Mouse (Mus musculus) limb, embryonic 15.5 days (tissue): ENCODE data around the gene Fnbp1. TPM values are rescaled to one million over a fixed set of nuclear protein-coding genes. Genes with fewer than 3 reads are reported as not detected.

Experiments used
- ATAC-seq: fragments of 200-750 bp; cut with Nextera tagmentation; 2 replicates; pipeline ENCODE4 v1.8.0; 2017; ENCODE audit warnings: low read depth, moderate TSS enrichment; ENCODE audit not compliant: insufficient number of reproducible peaks, low FRiP score, low TSS enrichment
- H3K27ac ChIP-seq: fragments of 300-500 bp; sonication (generic); 2 replicates; pipeline ENCODE4 v1.5.1; 2015; ENCODE audit warnings: moderate library complexity, mild to moderate bottlenecking, inconsistent platforms
- H3K27me3 ChIP-seq: fragments of 300-500 bp; sonication (generic); 2 replicates; pipeline ENCODE4 v1.6.1; 2015; ENCODE audit warnings: inconsistent platforms
- H3K36me3 ChIP-seq: fragments of 300-500 bp; sonication (generic); 2 replicates; pipeline ENCODE4 v1.6.1; 2015; ENCODE audit warnings: inconsistent platforms
- H3K4me1 ChIP-seq: fragments of 300-500 bp; sonication (generic); 2 replicates; pipeline ENCODE4 v1.6.1; 2015; ENCODE audit warnings: inconsistent platforms
- H3K4me2 ChIP-seq: fragments of 300-500 bp; sonication (generic); 2 replicates; pipeline ENCODE4 v1.6.1; 2015; ENCODE audit warnings: mild to moderate bottlenecking, inconsistent platforms
- H3K4me3 ChIP-seq: fragments of 300-500 bp; sonication (generic); 2 replicates; pipeline ENCODE4 v1.5.1; 2015; ENCODE audit warnings: mild to moderate bottlenecking, inconsistent platforms
- H3K9ac ChIP-seq: fragments of 300-500 bp; sonication (generic); 2 replicates; pipeline ENCODE4 v1.6.1; 2015; ENCODE audit warnings: inconsistent platforms
- H3K9me3 ChIP-seq: fragments of 300-500 bp; sonication (generic); 2 replicates; pipeline ENCODE4 v1.6.1; 2016; ENCODE audit warnings: inconsistent platforms
- WGBS: fragments of 180-500 bp; shearing (Covaris S2); methylation state at CpG from one replicate; pipeline ENCODE4 v1.1.7; 2015; 5-methylcytosine and 5-hydroxymethylcytosine counted together
- polyA plus RNA-seq: library from polyadenylated mRNA; unstranded; fragments of >200 nt; fragmentation: Nextera tagmentation; extraction: Ambion mirVana; gene quantifications from 2 replicates; pipeline ENCODE4 v1.2.1, GENCODE M21; 2015

The Fnbp1 gene
- polyA plus RNA-seq, 1 experiment from 2014 or later, result 27.5 TPM

- H3K9ac ChIP-seq, result no peak overlapping the region
- peaks cover 7% of the 10 kb centered on the region; the same call in 1 of the 2 replicates for H3K4me1 ChIP-seq
- H3K27me3 ChIP-seq, result no peaks in the 10 kb centered on the region
- ATAC-seq, result no peak
- peaks cover 59% of the 10 kb centered on the region for H3K36me3 ChIP-seq
- H3K27ac ChIP-seq, result 0 out of 2 replicates have a peak overlapping the region, but pooled peaks have one; percentile 7
- 68% methylated on average over 2 of the region's 2 CpGs for WGBS
- H3K4me3 ChIP-seq, result no peak overlapping the region
- H3K9me3 ChIP-seq, result no peaks in the 10 kb centered on the region
- no peak overlapping the region for H3K4me2 ChIP-seq
Measured at GRCm38 (mm10) chr2:31005453-31005852, 136.4 kb downstream of the Fnbp1 start.

DNA sequence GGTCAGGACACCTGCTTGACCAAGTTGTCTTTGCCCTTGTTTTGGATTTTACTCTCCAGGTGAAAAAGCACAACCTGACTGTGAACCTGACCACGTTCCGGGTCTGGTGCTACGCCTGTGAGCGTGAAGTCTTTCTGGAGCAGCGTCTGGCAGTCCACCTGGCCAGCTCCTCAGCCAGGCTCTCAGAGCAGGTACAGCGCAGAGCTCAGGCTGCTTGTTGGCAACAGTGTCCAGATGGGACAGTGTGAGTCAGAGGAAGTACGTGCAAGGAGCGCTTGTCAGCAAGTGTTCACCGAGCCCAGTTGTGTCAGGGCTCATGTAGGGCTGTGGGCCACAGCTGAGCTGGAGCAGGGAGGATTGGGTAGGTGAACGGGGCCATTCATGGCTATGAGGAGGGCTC lies 139.0 kb downstream of the Fnbp1 start:
- no peak overlapping the region for H3K4me3 ChIP-seq
- no peak overlapping the region for H3K27ac ChIP-seq
- no peaks in the 10 kb centered on the region for H3K9me3 ChIP-seq
- H3K4me2 ChIP-seq, result no peak overlapping the region
- peaks cover 55% of the 10 kb centered on the region for H3K36me3 ChIP-seq
- H3K4me1 ChIP-seq, result peaks cover 7% of the 10 kb centered on the region; the same call in 1 of the 2 replicates
- no peak overlapping the region for H3K9ac ChIP-seq
- H3K27me3 ChIP-seq, result no peaks in the 10 kb centered on the region
- WGBS, result 91% methylated on average over 10 of the region's 10 CpGs
- no peak for ATAC-seq

- 49% methylated on average over 8 of the region's 8 CpGs for WGBS
Measured at GRCm38 (mm10) chr2:30998443-30999260, 143.2 kb downstream of the Fnbp1 start.

GRCm38 (mm10) chr2:30995432-30995996 lies 146.3 kb downstream of the Fnbp1 start:
- H3K27me3 ChIP-seq, result no peaks in the 10 kb centered on the region
- 81% methylated on average over 11 of the region's 11 CpGs for WGBS
- no peak overlapping the region for H3K9ac ChIP-seq
- H3K4me1 ChIP-seq, result 0 out of 2 replicates have a peak, but pooled peaks cover 2% of the 10 kb centered on the region
- H3K36me3 ChIP-seq, result peaks cover 8% of the 10 kb centered on the region
- H3K9me3 ChIP-seq, result no peaks in the 10 kb centered on the region
- no peak for ATAC-seq
- no peak overlapping the region for H3K4me3 ChIP-seq
- H3K27ac ChIP-seq, result no peak overlapping the region
- H3K4me2 ChIP-seq, result no peak overlapping the region

More at GRCm38 (mm10) chr2:30998443-30999260, 143.2 kb downstream of the Fnbp1 start:
- no peak overlapping the region for H3K9ac ChIP-seq
- H3K36me3 ChIP-seq, result peaks cover 26% of the 10 kb centered on the region
- H3K4me1 ChIP-seq, result 0 out of 2 replicates have a peak, but pooled peaks cover 2% of the 10 kb centered on the region
- H3K27me3 ChIP-seq, result no peaks in the 10 kb centered on the region
- ATAC-seq, result no peak
- H3K9me3 ChIP-seq, result no peaks in the 10 kb centered on the region
- no peak overlapping the region for H3K4me2 ChIP-seq
- H3K4me3 ChIP-seq, result no peak overlapping the region
- no peak overlapping the region for H3K27ac ChIP-seq

DNA sequence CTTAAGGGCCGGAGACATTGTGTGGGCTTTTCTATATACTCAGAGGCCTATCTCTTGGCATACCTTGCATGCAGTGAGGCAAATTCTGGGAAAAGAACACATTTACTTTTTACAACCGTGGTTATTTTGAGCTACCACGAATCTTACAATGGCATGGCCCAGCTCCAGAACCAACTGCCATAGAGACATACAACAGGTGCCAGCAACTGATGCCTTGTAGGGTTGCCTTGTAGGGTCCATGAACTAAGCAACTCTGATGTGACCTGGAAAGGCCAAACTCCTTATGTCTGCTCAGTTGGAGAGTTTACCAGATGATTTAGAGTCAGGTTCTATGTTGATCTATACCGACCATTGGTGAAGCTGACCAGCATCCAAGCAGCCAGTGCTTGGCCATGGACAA lies 147.0 kb downstream of the Fnbp1 start:
- ATAC-seq, result no peak
- Histone ChIP-seq H3K27ac (no peak overlapping the region), H3K4me3 (no peak overlapping the region), H3K4me1 (0 out of 2 replicates have a peak, but pooled peaks cover 2% of the 10 kb centered on the region), H3K9me3 (no peaks in the 10 kb centered on the region), H3K36me3 (peaks cover 2% of the 10 kb centered on the region; the same call in 1 of the 2 replicates), H3K4me2 (no peak overlapping the region), H3K9ac (no peak overlapping the region), H3K27me3 (no peaks in the 10 kb centered on the region)
- 87% methylated on average over 4 of the region's 4 CpGs for WGBS

DNA sequence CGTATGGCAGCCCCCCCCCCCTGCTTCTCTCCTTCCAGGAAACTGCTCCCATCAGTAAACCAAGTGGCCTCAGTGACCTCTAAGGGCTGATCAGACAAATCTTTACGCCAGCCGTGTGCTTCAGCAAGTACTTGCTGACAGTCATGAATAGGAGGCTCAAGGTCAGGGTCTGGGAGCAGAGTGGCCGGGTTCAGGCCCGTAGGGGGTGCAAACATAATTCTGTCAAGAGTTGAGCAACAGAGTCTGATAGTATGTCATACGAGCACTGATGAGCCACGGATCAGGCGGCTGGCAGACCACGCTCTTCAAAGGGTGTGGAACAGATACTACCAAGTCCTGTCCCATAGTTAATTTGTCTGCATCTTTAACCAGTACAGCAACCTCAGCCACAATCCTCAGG lies 151.6 kb downstream of the Fnbp1 start:
- no peak overlapping the region for H3K27ac ChIP-seq
- H3K9ac ChIP-seq, result no peak overlapping the region
- H3K4me3 ChIP-seq, result no peak overlapping the region
- H3K27me3 ChIP-seq, result no peaks in the 10 kb centered on the region
- peaks cover 6% of the 10 kb centered on the region for H3K4me1 ChIP-seq
- no peak overlapping the region for H3K4me2 ChIP-seq
- 84% methylated on average over 9 of the region's 9 CpGs for WGBS
- no peaks in the 10 kb centered on the region for H3K9me3 ChIP-seq
- H3K36me3 ChIP-seq, result peaks cover 4% of the 10 kb centered on the region; the same call in 1 of the 2 replicates
- ATAC-seq, result no peak

DNA sequence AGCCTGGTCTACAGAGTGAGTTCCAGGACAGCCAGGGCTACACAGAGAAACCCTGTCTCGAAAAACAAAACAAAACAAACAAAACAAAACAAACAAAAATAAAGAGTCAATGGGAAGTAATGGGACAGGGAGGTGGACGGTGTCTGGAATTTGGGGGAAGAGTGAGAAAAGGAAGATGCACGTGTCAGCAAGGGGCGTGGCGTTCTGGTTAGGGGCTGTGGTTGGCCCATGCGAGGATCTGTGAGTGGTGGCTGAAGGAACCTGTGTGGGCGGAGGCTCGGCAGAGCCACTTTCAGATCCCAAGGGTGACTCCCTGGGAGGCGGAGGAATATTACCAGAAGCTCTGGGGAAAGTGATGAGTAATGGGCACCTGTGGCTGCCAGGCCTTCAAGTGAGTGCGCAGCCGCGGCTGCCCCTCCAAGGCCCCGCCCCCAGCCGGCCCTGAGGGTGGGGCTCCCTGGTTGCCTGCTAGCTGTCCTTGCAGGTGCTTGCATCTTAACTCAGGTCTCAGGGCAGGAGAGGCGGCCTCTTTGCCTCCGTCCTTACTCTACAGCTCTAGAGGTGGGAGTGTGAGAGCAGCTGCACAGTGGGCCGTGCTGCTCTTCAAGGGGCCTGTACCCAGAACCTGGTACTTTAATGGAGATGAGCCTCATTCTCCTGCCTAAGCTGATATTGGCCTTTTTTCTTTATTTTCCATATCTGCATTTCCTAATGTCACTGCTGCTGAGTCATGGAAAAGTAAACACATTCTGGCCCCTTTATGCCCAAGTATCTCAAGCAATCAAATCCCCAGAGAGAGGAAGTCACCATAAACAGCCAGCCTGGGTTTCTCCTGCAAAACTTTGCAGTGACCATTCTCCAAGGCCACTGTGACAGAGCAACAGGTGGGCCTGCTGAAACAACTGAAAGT lies 156.4 kb downstream of the Fnbp1 start:
- Histone ChIP-seq H3K4me1 (peaks cover 24% of the 10 kb centered on the region), H3K4me2 (no peak overlapping the region), H3K27ac (no peak overlapping the region), H3K4me3 (no peak overlapping the region), H3K9ac (no peak overlapping the region), H3K36me3 (peaks cover 5% of the 10 kb centered on the region), H3K27me3 (no peaks in the 10 kb centered on the region), H3K9me3 (no peaks in the 10 kb centered on the region)
- WGBS, result 21% methylated on average over 17 of the region's 17 CpGs
- ATAC-seq, result no peak

DNA sequence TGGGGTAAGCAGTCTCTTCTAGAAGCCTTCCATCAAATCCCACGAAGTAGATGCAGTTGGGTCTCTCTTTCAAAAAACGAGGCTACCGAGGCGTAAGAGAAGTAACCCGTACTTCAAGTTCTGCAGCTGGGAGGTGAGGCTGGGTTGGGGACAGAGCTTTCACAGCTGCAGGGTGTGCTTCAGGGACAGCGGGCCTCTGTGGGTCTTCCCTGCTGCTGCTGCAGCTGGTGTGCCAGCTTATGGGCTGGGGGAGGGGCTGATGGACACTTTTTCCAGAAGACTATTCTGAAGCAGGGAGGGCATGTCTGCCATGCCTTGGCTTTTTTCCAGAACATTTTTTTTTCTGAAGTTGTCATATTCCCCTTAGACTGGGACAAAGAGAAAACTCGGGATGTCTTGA lies 158.8 kb downstream of the Fnbp1 start:
- 37% methylated on average over 7 of the region's 7 CpGs for WGBS
- peaks cover 24% of the 10 kb centered on the region for H3K4me1 ChIP-seq
- no peaks in the 10 kb centered on the region for H3K27me3 ChIP-seq
- peak overlapping the region; percentile 71; the same call in 1 of the 2 replicates for H3K27ac ChIP-seq
- no peak for ATAC-seq
- H3K9ac ChIP-seq, result 0 out of 2 replicates have a peak overlapping the region, but pooled peaks have one; percentile 74
- peak overlapping the region; percentile 75 for H3K4me3 ChIP-seq
- H3K36me3 ChIP-seq, result peaks cover 26% of the 10 kb centered on the region
- peak overlapping the region; percentile 88 for H3K4me2 ChIP-seq
- no peaks in the 10 kb centered on the region for H3K9me3 ChIP-seq

- H3K4me1 ChIP-seq, result peaks cover 24% of the 10 kb centered on the region
- peak within 1 kb of the TSS; percentile 71 for H3K27ac ChIP-seq
- peak within 1 kb of the TSS; percentile 75 for H3K4me3 ChIP-seq
- peaks cover 30% of the 10 kb centered on the region for H3K36me3 ChIP-seq
- no peaks in the 10 kb centered on the region for H3K27me3 ChIP-seq
- ATAC-seq, result peak; percentile 98
- under 1% methylated on average over 61 of the region's 66 CpGs for WGBS
- no peaks in the 10 kb centered on the region for H3K9me3 ChIP-seq
- H3K9ac ChIP-seq, result peak within 1 kb of the TSS; percentile 74
- H3K4me2 ChIP-seq, result peak within 1 kb of the TSS; percentile 88
Measured at GRCm38 (mm10) chr2:30981790-30982513, 159.9 kb downstream of the Fnbp1 start, which contains the start of the genes BC005624 and Usp20. BC005624 (minus strand) TSS chr2:30982201. Usp20 (plus strand) TSS chr2:30982279.
